Mouse (Mus musculus) spleen, adult 2 months (tissue): Measurements from ENCODE around the gene Phc2.

ENCODE experiments used
- CTCF ChIP-seq: fragments of 200-500 bp; IDR thresholded peaks from 2 replicates; pipeline ENCODE4 v1.5.1; 2011; ENCODE audit warnings: mild to moderate bottlenecking, inconsistent platforms; ENCODE audit not compliant: insufficient read depth, insufficient read length, insufficient replicate concordance; ENCODE audit errors: extremely low read depth
- POLR2A ChIP-seq: fragments of 200-500 bp; IDR thresholded peaks from 2 replicates; pipeline ENCODE4 v1.6.1; 2011; ENCODE audit warnings: low read depth, low read length, inconsistent platforms

DNA sequence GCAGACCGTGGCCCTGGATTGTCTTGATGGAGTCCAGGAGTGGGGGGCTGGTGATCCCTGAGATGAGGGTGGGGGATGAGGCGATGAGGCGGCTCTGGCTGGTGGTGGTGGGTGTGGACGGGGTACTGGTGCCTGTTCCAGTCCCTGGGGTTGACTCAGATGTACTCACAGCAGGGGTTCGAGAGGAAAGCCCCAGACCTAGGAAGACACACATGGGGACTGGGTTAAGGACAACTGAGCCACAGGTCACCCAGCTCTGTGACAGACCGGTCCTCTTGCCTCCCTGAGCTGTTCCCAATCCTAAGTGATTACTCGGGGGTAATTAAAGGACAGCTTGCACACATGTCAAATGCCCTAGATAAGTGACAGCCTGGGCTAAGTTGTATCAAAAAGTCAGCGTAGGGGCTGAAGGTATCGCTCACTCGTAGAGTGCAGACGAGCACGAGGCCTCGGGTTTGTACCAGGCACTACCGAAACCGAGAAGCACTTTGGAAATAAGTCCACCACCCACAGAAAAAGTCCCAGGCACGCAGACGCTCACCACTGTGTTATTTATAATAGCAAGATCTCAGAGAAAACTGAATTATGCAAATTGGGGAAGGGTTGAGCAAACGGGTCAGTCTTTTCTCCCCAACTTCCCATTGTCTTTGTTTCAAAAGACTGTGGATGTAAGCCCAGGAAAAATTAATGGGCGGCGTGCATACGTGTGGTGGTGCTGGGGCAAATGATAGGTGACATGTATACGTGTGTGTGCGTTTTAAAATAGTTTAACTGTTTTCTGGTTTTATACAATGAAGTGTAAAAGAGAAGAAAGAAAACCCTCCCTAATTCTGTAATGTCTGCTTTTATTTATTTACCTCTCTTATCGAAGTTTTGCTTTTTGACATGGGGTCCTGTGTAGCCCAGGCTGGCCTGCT lies 132.8 kb downstream of the Phc2 start:
- TF ChIP-seq CTCF (no peak), POLR2A (no peak)
